Mouse (Mus musculus): Measurements from ENCODE around the gene Tmem102. TPM values are rescaled to one million over a fixed set of nuclear protein-coding genes. Genes with fewer than 3 reads are reported as not detected.

Tmem102 gene
- 11.2 and 12.8 TPM in 2 replicates for polyA plus RNA-seq (2015; fragmentation: Nextera tagmentation; extraction: Ambion mirVana)

DNA sequence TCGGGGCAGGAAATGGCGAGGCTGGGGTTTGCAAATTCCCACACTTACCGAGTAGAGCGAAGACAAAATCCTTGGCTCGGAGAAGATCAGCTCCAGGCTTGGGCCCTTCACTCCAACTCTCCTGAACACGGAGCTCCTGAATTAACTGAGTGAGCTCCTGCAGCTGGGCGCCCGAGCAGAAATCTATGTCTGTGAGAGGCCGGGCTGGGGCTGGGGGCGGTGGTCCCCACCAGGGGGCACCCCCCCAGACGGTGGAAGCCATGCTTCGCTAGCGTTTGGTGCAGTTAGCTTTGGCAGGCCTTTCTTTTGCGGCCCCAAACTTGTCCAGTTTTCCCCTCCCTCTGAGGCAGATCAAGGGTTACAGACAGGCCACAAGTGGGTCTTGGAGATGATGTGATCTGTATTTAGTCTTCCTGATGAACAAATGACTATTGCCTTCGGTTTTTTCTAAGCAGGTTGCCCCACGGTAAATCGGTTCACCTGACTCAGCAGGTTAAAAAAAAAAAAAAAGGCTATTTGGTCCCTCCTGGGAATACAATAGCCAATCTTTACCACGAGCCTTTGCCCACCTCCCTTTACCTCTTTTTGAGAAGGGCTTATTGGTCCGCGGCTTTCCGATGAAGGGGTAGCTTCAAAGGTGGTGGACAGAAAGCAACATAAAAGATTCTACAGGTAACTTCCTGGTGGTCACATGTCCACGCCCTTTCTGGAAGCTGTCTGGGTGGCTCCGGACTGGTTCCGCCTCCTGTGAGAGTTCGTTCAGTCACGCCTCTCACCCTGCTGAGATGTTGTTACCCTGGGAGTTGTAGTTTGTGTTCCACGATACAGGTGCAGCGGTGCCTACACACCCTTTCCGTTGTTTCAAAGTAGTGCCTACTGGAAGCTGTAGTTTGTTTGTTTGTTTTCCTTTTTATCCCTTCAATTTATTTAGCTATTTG is at the start of gene Tmem102:
Gene Tmem102, minus strand, starts transcription at position 653 of the 938 bp plus-strand sequence.
- DNase-seq (ENCODE audit: low spot score): peak; percentile 3

- DNase-seq (ENCODE audit: low spot score): no peak
Measured at GRCm38 (mm10) chr11:69854680-69855079, 49.3 kb upstream of the Tmem102 start.

DNA sequence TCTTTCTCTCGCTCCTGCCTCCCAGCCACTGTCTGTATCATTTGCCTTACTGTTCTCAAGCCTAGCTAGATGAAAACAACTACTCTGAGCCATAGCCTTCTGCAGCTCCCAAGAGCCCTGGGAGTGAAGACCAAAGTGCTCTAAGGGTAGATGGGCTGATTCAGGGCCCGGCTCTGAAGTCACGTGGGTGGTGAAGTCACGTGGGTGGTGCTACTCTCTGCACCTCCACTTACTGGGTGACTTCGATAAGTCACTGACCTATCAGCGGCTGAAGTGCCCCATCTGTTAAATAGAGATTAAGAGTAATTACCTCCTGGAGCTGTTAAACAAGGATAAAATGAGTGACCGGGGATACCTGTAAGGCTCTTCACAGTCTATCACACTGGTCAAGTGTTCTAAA is 48.6 kb upstream of the Tmem102 start:
- DNase-seq (ENCODE audit: low spot score): no peak

DNA sequence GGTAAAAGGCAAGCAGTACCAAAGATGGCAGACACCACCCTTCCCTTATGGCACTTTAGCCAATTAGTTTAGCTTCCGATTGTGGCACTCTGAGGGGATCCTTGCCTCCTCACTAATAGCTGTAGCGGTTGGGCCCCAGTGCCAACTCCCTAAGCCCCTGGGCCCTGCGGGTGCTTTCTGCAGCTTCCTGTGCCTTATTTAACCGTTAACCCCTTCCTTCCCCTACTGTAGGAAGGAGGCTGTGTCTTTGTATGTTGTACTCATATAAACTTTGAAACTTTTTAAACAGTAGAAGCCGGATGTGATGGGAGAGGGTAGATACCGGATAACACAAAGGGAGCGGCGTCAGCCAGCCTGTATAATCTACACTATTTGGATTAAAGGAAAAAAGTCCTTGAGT is 45.3 kb upstream of the Tmem102 start:
- DNase-seq (ENCODE audit: low spot score): peak; percentile 65

DNA sequence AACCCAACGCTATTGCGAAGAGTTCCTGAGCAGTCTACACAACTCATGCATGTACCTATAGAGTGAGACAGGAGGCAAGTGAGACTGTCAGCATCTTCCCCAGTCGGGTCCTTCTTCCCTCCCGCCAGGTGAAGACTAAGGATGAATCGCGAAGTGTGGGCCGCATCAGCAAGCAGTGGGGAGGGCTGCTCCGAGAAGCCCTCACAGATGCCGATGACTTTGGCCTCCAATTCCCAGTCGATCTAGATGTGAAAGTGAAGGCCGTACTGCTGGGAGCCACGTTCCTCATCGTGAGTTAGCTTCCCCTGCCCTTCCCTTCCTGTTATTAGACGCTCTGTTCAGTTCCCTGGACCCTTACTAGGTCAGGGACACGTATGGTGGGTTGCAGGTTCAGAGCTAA is 44.5 kb upstream of the Tmem102 start:
- no peak for DNase-seq (ENCODE audit: low spot score)

GRCm38 (mm10) chr11:69849128-69849527 is 43.7 kb upstream of the Tmem102 start:
- DNase-seq (ENCODE audit: low spot score): no peak

- DNase-seq (ENCODE audit: low spot score): no peak
Measured at GRCm38 (mm10) chr11:69848021-69848420, 42.6 kb upstream of the Tmem102 start.

DNA sequence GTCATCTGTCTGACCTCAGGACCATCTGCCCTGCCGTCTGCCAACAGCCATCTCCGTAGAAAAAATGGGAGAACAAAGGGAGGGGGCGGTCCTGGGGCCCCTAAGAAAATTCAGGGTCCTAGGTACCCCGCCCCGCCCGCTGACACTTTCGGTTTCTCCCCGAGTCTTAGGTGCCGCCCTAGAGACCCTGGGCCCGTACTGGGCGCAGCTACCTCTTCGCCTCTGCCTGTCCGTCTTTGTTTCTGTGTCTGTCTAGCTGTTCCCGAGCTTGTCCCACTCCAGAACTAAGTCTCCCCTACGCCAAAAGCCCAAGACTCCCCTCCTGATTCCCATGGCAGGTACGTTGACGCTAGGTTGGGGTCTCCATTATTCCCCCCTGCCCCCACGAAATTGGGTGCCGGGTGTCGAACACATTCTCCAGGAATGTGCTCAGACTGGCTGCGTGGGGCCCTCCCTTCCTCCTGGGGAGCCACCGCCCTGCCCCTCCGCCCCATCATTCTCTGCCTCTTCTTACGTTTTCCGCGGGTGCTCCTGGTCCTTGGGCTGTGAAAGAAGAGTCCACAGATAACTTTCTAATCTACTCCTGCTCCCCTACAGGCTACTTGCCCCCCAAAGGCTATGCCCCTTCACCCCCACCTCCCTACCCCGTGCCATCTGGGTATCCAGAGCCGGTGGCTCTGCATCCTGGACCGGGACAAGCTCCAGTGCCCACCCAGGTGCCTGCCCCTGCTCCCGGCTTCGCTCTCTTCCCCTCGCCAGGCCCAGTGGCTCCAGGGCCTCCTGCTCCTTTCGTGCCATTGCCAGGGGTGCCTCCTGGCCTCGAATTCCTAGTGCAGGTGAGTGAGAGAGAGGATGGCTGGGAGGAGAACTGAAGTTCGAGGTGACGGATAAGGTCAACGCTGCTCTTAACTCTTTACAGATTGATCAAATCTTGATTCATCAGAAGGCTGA is 41.6 kb upstream of the Tmem102 start:
- peak; percentile 83 for DNase-seq (ENCODE audit: low spot score)

- DNase-seq (ENCODE audit: low spot score): peak; percentile 91
Measured at GRCm38 (mm10) chr11:69846198-69846680, 40.8 kb upstream of the Tmem102 start, which contains the start of gene Plscr3. TSS of gene Plscr3 (plus strand) at chr11:69846376.

DNA sequence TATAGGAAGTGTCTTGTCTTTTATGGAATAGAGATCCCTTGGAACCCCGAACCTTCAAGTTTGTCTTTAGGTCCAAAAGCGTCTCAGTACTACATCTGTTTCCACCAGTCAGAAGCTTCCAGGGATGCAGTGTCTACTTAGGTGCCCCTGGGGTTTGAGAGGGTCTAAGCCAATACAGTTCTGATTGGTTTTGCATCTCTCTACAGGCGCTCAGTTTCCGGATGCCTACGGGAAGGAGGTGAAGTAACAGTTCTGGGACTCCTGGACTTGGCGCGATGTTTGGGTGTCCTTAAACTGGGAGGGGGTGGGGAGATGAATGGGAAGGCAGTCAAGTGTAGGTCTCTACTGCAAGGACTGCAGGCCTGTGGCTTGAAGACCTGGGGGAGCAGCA is 33.3 kb upstream of the Tmem102 start:
- no peak for DNase-seq (ENCODE audit: low spot score)

DNA sequence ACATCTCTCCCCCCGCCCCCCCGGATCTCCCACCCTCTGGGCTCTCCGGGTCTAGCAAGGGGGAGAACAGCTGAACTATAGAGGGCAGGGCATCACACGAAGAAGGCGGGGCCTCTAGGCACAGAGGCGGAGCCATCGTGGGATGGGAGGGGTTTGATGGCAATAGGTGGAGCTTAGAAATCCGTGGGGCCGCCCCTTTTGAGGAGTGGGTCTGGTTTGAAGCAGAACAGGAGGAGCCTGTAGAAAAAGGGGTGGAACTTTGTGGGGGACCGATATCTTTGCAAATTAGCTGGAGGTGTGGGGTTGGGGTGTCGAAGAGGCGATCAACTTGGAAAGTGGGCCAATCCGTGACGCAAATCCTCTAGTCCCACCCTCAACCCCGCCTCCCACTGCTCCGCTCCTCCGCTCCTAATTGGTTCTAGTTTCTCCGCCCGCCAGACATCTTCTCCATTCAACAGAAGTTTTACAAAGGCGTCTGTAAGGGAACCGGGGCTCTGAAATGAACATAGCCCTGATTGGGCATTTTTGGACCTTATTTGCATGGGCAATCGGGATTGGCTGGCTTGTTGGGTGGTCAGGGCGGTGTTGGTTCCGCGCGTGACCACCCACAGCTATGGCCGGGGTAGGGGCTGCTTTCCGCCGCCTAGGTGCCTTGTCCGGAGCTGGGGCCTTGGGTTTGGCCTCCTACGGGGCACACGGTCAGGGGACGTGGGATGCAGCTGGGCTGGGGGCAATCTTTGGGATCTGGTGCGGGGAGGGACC is 32.7 kb upstream of the Tmem102 start, which contains the start of gene Tmem256:
Gene Tmem256, plus strand, starts transcription at position 563 of the 762 bp plus-strand sequence.
- DNase-seq (ENCODE audit: low spot score): peak; percentile 96

- DNase-seq (ENCODE audit: low spot score): no peak
Measured at GRCm38 (mm10) chr11:69837604-69837951, 32.2 kb upstream of the Tmem102 start, which contains the start of gene Nlgn2. TSS of gene Nlgn2 (minus strand) at chr11:69837784.

DNA sequence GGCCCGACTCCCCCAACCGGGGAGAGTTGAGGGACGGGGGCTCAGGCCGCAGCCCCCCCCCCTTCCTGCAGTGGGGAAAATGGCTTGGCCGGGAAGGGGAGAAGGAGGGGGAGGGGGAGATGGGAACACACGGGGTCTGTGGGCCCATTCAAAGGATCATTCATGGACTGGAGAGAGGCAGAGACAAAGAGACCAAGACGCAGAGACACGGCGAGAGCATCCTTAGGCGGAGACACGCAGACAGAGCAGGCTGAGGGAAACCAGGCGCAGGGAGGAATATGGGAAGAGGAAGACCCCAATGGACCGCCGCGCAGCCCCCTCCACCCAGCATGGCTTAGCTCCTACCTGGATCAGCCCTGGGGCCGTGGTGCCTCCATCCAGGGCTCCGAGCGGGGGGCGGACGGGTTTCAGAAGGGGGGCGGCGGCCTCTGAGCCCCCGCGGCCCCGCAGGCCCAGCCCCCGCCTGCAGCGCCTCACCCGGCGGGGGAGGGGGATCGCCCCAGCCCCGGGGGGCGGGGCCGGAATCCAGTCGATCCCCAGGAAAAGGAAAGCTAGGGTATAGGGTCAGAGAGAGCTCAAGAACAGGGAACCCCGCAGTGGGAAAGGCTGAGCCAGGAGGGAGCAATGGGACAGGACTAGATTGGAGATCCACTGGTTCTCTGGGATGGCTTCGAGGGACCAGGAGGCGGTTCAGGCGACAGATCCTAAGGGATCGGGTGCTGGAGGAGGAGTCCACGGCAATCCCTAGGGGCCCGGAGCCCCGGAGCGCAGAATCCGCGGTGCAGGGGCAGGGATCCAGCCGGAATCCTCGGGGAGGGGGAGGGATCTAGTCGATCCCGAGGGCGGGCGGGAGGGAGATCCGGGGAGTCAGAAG is 31.5 kb upstream of the Tmem102 start:
- no peak for DNase-seq (ENCODE audit: low spot score)

DNA sequence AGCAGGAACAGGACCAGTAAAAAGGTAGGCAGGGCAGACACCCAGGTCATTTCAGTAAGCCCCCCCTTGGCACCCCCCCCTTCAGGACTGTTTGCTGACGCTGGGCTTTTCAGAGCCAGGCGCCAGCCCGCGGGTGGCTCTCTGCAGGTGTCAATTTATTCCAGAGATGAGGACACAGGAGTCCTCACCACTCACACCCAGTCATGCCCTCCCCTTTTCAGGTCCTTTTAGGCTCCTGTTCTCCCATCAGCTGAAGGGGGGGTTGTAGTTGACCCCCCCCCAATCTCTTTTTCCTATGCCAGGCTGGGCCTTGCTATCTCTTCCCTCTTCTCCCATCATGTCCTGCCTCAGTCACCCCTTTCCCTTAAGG is 30.5 kb upstream of the Tmem102 start:
- DNase-seq (ENCODE audit: low spot score): no peak

DNA sequence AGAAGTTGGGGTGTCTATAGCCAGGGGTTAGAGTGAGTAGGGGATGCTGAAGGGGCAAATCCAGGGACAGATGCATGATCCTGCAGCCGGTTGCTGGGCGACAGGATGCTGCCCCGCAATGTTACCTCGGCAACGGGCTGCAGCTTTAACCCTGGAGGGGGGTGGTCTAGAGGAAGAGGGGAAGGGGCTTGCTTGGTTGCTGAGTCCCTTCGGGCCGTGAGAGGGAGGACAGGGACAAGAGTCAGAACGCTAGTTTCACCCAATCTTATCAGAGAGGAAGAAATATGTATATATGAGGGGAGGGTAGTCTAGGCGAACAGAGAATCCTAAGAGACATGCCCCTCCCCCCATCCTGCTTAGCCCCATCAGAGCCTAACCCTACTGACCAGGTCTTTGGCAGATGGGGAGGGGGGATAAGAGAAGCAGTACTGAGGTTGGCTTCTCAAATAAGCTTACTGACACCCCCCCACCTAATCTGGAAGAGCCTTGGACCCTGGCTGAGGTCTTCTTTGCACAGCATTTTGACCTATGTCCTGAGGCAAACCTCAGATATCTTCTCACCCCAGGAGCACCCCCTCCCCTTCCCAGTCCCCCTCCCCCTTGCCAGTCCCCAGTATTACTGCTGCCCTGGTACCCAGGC is 30.0 kb upstream of the Tmem102 start:
- DNase-seq (ENCODE audit: low spot score): no peak

- peak; percentile 65 for DNase-seq (ENCODE audit: low spot score)
Measured at GRCm38 (mm10) chr11:69834001-69834549, 28.7 kb upstream of the Tmem102 start.

- no peak for DNase-seq (ENCODE audit: low spot score)
Measured at GRCm38 (mm10) chr11:69833554-69833953, 28.1 kb upstream of the Tmem102 start.

DNA sequence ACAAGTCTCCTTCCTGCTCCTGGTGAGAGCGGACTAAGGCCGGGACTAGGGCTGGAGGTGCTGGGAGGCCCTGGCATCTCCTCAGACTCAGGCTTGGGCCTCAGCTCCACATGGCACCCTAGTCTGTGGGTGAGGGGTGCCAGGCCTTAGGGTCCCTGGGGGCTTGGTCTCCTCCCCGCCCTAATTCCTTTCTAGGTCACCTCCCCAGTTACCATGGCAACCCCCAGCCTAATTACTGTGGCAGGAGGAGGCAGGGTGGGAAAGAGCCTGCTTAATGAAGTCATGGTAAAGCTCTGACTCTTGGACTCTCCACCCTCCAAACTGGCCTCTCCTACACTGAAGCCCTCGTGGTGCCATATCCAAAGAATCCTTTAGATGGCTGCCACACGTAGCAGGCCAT is 23.4 kb upstream of the Tmem102 start:
- DNase-seq (ENCODE audit: low spot score): no peak

DNA sequence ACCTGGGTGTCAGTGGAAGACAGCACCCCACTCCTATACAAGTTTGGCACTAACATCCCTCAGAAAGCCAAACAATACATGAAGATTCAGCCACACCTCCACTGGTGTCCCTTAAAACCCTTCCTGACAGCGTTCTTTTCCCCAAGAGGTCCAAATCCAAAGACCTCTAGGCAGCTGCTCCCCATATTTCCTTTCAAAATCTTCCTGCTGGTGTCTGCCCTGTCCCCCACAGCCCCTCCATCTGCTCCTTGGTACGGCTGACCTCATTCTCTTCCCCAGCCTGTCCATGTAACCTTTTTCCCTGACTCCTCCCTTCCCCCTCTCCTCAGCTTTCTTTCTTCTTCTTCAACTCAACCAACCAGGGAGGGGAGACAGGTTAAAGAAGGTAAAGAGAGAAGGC is 18.0 kb upstream of the Tmem102 start:
- DNase-seq (ENCODE audit: low spot score): no peak

Measured in thymus, postnatal 0 days (tissue).